Mouse (Mus musculus) heart, postnatal 0 days (tissue): ENCODE measurements at regions not wholly inside any gene's neighbourhood (a gene's known extent, or its start where the extent isn't known, plus 50 kb on each side); places are given as distances from the start of the nearest gene placed in this dataset.

Experiments
- ATAC-seq: fragments of 200-750 bp; cut with Nextera tagmentation; 2 replicates; pipeline ENCODE4 v1.8.0; 2017; ENCODE audit warnings: low read depth, moderate number of reproducible peaks, moderate library complexity; ENCODE audit not compliant: insufficient read depth
- DNase-seq: peaks from one replicate; pipeline ENCODE4 v3.0.0-alpha.2; 2016; ENCODE audit warnings: low spot score
- H3K27ac ChIP-seq: fragments of 300-500 bp; sonication (generic); 2 replicates; pipeline ENCODE4 v1.5.1; 2014; ENCODE audit warnings: low read depth, mild to moderate bottlenecking
- H3K27me3 ChIP-seq: fragments of 300-500 bp; sonication (generic); 2 replicates; pipeline ENCODE4 v1.6.1; 2014; ENCODE audit warnings: low read length, mixed read lengths; ENCODE audit not compliant: control insufficient read depth, insufficient read depth
- H3K36me3 ChIP-seq: fragments of 300-500 bp; sonication (generic); replicated peaks from 2 replicates; pipeline ENCODE4 v1.6.1; 2014; ENCODE audit warnings: low read length, mixed read lengths; ENCODE audit not compliant: control insufficient read depth, insufficient read depth
- H3K4me1 ChIP-seq: fragments of 300-500 bp; sonication (generic); 2 replicates; pipeline ENCODE4 v1.6.1; 2014; ENCODE audit warnings: antibody characterized with exemption; ENCODE audit not compliant: control insufficient read depth, insufficient read depth
- H3K4me2 ChIP-seq: fragments of 300-500 bp; sonication (generic); 2 replicates; pipeline ENCODE4 v1.6.1; 2014; ENCODE audit warnings: low read depth, mild to moderate bottlenecking, low read length, moderate library complexity
- H3K4me3 ChIP-seq: fragments of 300-500 bp; sonication (generic); 2 replicates; pipeline ENCODE4 v1.5.1; 2014; ENCODE audit warnings: low read depth, low read length
- H3K9ac ChIP-seq: fragments of 300-500 bp; sonication (generic); replicated peaks from 2 replicates; pipeline ENCODE4 v1.6.1; 2014; ENCODE audit warnings: low read depth, low read length, mixed read lengths
- H3K9me3 ChIP-seq: fragments of 300-500 bp; sonication (generic); replicated peaks from 2 replicates; pipeline ENCODE4 v1.6.1; 2016; ENCODE audit warnings: low read length; ENCODE audit not compliant: control insufficient read depth
- CTCF ChIP-seq: IDR thresholded peaks from 2 replicates; pipeline ENCODE4 v1.5.1; 2016; ENCODE audit warnings: antibody characterized with exemption, control low read depth, low read depth
- EP300 ChIP-seq: IDR thresholded peaks from 2 replicates; pipeline ENCODE4 v1.6.1; 2016; ENCODE audit warnings: antibody characterized with exemption, low read depth
- WGBS: fragments of 180-500 bp; shearing (Covaris S2); extraction: QIAGEN DNeasy Blood & Tissue Kit; methylation state at CpG from one replicate; pipeline ENCODE4 v1.1.7; 2014; 5-methylcytosine and 5-hydroxymethylcytosine counted together

GRCm38 (mm10) chr1:42058494-42058893 is 637.1 kb upstream of the Pou3f3 start:
- Histone ChIP-seq H3K9ac (no peak overlapping the region), H3K27me3 (no peaks in the 10 kb centered on the region), H3K4me3 (no peak overlapping the region), H3K4me1 (no peaks in the 10 kb centered on the region), H3K4me2 (no peak overlapping the region), H3K9me3 (no peaks in the 10 kb centered on the region), H3K27ac (no peak overlapping the region), H3K36me3 (no peaks in the 10 kb centered on the region)
- TF ChIP-seq EP300 (no peak), CTCF (no peak)
- DNase-seq (no peak), ATAC-seq (no peak)

GRCm38 (mm10) chr1:42070064-42070463 is 625.5 kb upstream of the Pou3f3 start:
- 62% methylated on average over 5 of the region's 5 CpGs for whole genome bisulfite sequencing

GRCm38 (mm10) chr1:42096026-42096425 is 599.5 kb upstream of the Pou3f3 start:
- WGBS: 28% methylated on average over 2 of the region's 2 CpGs
- H3K27me3 ChIP-seq: no peaks in the 10 kb centered on the region
- H3K4me1 ChIP-seq: no peaks in the 10 kb centered on the region
- H3K9me3 ChIP-seq: no peaks in the 10 kb centered on the region
- DNase-seq (no peak), ATAC-seq (no peak)
- TF ChIP-seq EP300 (no peak), CTCF (no peak)
- no peak overlapping the region for H3K4me2 ChIP-seq
- no peak overlapping the region for H3K27ac ChIP-seq
- H3K9ac ChIP-seq: no peak overlapping the region
- no peak overlapping the region for H3K4me3 ChIP-seq
- H3K36me3 ChIP-seq: no peaks in the 10 kb centered on the region

More at GRCm38 (mm10) chr1:42070064-42070463, 625.5 kb upstream of the Pou3f3 start:
- no peak for ATAC-seq
- no peaks in the 10 kb centered on the region for H3K27me3 ChIP-seq
- no peaks in the 10 kb centered on the region for H3K4me1 ChIP-seq
- no peak overlapping the region for H3K4me2 ChIP-seq
- no peaks in the 10 kb centered on the region for H3K36me3 ChIP-seq
- H3K27ac ChIP-seq: no peak overlapping the region
- no peaks in the 10 kb centered on the region for H3K9me3 ChIP-seq
- H3K9ac ChIP-seq: no peak overlapping the region
- no peak overlapping the region for H3K4me3 ChIP-seq
- DNase-seq: no peak
- TF ChIP-seq EP300 (no peak), CTCF (no peak)

- Histone ChIP-seq H3K4me2 (no peak overlapping the region), H3K27me3 (no peaks in the 10 kb centered on the region), H3K4me3 (no peak overlapping the region), H3K9ac (no peak overlapping the region), H3K27ac (no peak overlapping the region), H3K9me3 (no peaks in the 10 kb centered on the region), H3K4me1 (no peaks in the 10 kb centered on the region), H3K36me3 (no peaks in the 10 kb centered on the region)
- DNase-seq (no peak), ATAC-seq (no peak)
- 65% methylated on average over 2 of the region's 2 CpGs for WGBS
- no peak for TF ChIP-seq EP300
- TF ChIP-seq CTCF: no peak
Observed at GRCm38 (mm10) chr1:42098580-42098979, 597.0 kb upstream of the Pou3f3 start.

- Histone ChIP-seq H3K27me3 (no peaks in the 10 kb centered on the region), H3K9me3 (no peaks in the 10 kb centered on the region), H3K27ac (no peak overlapping the region), H3K4me1 (no peaks in the 10 kb centered on the region), H3K36me3 (no peaks in the 10 kb centered on the region), H3K4me3 (no peak overlapping the region), H3K9ac (no peak overlapping the region), H3K4me2 (no peak overlapping the region)
- ATAC-seq (no peak), DNase-seq (no peak)
- TF ChIP-seq EP300 (no peak), CTCF (no peak)
- WGBS: 62% methylated on average over 5 of the region's 5 CpGs
Observed at GRCm38 (mm10) chr1:42107521-42107920, 588.0 kb upstream of the Pou3f3 start.

- Histone ChIP-seq H3K4me3 (no peak overlapping the region), H3K4me2 (no peak overlapping the region), H3K9ac (no peak overlapping the region), H3K9me3 (no peaks in the 10 kb centered on the region), H3K27me3 (no peaks in the 10 kb centered on the region), H3K27ac (no peak overlapping the region), H3K4me1 (no peaks in the 10 kb centered on the region), H3K36me3 (no peaks in the 10 kb centered on the region)
- WGBS: 72% methylated on average over 1 of the region's 1 CpGs
- no peak for DNase-seq
- TF ChIP-seq CTCF (no peak), EP300 (no peak)
- ATAC-seq: no peak
Observed at GRCm38 (mm10) chr1:42107925-42108324, 587.6 kb upstream of the Pou3f3 start.
